Mouse (Mus musculus): Measurements from ENCODE around the gene Ophn1.

The Ophn1 gene

GRCm38 (mm10) chrX:98774247-98774950, 116.4 kb downstream of the Ophn1 start:
- no peak for DNase-seq

- no peak for DNase-seq
These were observed 135.7 kb downstream of the Ophn1 start for GRCm38 (mm10) chrX:98755089-98755488.

GRCm38 (mm10) chrX:98751279-98751817, 139.5 kb downstream of the Ophn1 start:
- no peak for DNase-seq

- DNase-seq = no peak
These were observed 154.1 kb downstream of the Ophn1 start for GRCm38 (mm10) chrX:98736758-98737157.

- no peak for DNase-seq
These were observed 167.8 kb downstream of the Ophn1 start for GRCm38 (mm10) chrX:98722991-98723390.

- peak; percentile 14 for DNase-seq
These were observed 183.1 kb downstream of the Ophn1 start for GRCm38 (mm10) chrX:98707766-98708165.

GRCm38 (mm10) chrX:98701635-98702034, 189.2 kb downstream of the Ophn1 start:
- peak; percentile 21 for DNase-seq

- DNase-seq = no peak
These were observed 208.2 kb downstream of the Ophn1 start for GRCm38 (mm10) chrX:98682603-98683002.

- DNase-seq = no peak
These were observed 209.5 kb downstream of the Ophn1 start for GRCm38 (mm10) chrX:98681281-98681680.

- DNase-seq = no peak
These were observed 219.8 kb downstream of the Ophn1 start for GRCm38 (mm10) chrX:98670988-98671387.

GRCm38 (mm10) chrX:98651431-98651830, 239.4 kb downstream of the Ophn1 start:
- no peak for DNase-seq

GRCm38 (mm10) chrX:98628666-98629404, 262.0 kb downstream of the Ophn1 start:
- DNase-seq = no peak

GRCm38 (mm10) chrX:98618865-98619264, 272.0 kb downstream of the Ophn1 start:
- DNase-seq = no peak

GRCm38 (mm10) chrX:98617426-98617825, 273.4 kb downstream of the Ophn1 start:
- DNase-seq = no peak

- no peak for DNase-seq
These were observed 316.6 kb downstream of the Ophn1 start for GRCm38 (mm10) chrX:98574201-98574600.

GRCm38 (mm10) chrX:98546458-98546857, 344.4 kb downstream of the Ophn1 start:
- DNase-seq = no peak

- DNase-seq = no peak
These were observed 375.5 kb downstream of the Ophn1 start for GRCm38 (mm10) chrX:98515329-98515728.

- no peak for DNase-seq
These were observed 376.4 kb downstream of the Ophn1 start for GRCm38 (mm10) chrX:98514359-98514904.

All from right cerebral cortex, postnatal 25 days (tissue).